Mouse (Mus musculus): Measurements from ENCODE around the gene Fam83e.

Gene Fam83e

DNA sequence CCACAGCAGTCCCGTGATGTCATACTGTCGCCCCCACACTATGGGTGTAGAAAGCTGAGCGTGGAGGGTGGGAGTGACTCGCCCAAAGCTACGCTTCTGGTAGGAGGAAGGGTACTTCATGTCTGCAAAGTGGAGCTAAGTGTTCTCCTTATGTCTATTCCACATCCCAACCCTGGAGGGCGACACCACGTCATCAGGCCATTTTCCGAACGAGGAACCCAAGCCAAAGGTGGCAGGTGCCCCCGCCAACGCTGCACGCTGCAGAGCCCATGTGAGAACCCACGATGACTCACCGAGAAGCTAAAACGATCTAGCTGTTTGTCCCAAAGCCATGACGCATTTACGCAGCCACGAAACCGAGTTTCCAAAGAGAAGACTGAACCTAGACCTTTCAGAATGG, 21.3 kb downstream of the Fam83e start:
- no peak for DNase-seq

DNA sequence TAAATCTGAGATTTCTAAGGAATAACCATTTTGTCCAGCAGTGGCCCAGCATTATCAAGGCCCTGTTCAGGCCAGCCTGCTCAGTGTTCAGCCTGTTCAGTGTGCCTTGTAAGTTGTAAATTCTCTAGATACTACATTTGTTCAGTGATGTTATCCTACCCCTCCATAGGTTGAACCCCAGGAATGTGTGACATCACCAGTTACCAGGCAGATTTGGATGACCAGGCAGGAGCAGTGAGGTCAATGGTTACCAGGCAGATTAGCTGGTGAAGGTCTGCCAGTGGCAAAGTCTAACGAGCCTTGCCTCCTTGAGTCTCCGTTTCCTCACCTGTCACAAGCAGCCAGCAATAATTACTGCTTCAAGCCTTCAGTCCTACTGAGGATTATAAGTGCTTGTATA, 23.4 kb downstream of the Fam83e start:
- DNase-seq = peak; percentile 88

DNA sequence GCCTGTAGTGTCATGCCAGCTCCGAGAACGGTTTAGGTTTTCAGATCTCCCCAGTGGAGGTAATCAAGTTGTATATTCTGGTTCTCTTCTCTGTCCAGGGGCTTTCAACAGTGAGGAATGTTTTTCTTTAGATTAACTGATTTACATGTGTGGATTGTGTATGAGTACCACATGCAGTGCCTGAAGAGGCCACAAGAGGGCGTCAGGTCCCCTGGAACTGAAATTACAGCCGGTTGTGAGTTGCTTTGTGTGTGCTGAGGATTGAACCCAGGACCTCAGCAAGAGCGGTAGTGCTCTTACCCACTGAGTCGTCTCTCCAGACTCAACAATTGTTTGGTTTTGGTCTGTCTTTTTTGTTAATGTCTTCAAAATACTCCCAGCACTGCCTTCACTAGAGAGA, 25.5 kb downstream of the Fam83e start:
- DNase-seq = no peak

DNA sequence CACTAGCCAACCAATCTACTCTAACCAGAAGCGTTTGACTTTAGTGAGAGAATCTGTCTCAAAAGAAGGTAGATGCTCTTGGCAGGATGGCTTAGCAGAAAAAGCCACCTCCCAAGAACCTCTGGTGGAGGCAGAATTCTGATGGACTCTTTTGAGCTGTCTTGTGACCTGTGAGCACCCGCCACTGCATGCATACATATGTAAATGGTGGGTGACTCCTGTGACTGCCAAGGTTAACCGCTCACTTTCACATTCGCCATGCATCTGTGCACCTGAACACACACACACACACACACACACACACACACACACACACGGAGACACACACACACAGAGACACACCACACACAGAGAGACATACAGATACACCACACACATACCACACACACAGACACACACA, 26.4 kb downstream of the Fam83e start:
- no peak for DNase-seq

DNA sequence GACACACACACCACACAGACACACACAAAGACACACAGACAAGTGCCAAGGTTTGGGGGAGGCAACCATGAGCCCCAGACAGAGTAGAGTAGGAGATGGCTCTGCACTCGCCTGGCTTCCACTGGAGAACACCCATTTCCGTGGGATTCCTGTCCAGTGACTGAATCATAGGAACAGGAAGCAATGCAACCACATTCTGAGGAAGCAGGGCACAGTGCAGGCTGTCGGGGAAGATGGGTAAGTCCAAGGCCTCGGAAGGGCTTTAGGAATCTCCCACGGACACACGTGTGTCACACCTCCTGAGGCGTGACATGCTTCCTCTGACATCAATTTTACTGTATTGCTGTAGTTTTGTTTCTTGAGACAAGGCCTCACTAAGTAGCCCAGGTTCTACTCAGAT, 27.1 kb downstream of the Fam83e start:
- peak; percentile 33 for DNase-seq

DNA sequence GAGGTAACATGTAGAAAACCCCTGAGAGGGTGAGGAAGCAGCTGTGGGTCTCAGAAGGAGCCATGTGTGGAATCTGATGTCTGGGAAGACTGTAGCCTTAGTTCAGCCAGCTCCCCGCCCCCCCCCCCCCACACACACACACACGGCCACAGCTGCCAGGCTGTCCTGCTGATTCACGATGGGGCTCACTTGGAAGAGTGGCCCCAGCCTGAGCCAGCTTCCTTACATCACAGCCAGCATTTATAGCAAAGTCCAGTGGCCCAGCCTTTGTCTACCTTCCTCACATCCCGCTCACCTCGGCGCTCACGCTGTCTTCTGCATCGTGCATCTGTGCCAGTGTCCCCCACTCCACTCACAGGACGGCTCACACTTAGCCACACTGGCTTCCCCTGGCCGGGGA, 28.4 kb downstream of the Fam83e start:
- no peak for DNase-seq

DNA sequence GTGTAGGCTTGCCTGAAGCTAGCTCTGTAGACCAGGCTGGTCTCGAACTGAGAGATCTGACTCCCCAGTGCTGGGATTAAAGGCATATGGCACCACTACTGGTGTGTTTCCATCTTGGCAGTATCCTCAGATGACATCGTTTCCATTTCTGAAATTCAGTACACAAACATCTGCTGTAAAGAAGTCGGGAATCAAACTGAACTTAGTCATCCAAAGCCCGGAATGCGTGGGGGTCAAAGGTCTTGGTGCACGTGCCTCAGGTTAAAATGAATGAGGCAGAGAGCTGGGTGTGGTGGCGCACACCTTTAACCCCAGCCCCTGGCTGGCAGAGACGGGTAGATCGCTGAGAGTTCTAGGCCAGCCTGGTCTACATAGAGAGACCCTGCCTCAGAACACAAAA, 29.1 kb downstream of the Fam83e start:
- peak; percentile 44 for DNase-seq

DNA sequence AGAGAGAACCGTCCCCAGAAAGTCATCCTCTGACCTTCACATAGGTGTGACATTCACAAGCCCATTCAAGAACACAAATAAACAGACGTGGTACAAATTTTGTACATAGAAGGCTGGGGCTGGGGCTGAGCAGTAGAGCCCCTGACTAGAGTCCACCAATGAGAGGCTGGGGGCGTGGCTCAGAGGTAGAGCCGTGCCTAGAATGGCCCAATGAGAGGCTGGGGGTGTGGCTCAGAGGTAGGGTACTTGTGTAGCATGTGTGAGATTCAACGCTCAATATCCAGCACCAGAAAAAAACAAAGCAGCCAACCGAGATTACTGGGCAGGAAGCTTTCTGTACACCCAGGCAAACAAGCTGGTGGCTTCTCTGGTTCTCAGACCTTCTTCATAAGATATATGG, 34.7 kb downstream of the Fam83e start:
- no peak for DNase-seq

DNA sequence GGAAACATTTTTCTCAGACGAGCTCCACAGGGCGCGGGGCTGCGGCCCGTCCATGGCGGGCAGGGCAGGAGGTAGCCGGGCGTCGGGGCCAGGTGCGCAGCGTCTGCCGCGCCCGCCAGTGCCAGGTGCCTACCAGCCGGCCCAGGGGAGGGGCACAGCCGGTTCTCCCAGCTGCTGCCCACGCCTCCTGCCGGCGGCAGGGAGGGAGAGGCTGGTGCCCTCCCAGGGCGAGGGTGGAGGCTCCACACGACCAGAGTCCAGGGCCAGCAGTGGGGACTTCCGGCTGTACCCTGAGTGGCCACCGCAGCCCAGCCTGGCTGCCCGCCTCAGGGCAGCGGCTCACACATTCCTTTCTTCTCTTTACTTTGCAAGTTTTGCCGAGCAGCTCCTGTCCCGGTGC, 38.4 kb downstream of the Fam83e start:
- peak; percentile 87 for DNase-seq

DNA sequence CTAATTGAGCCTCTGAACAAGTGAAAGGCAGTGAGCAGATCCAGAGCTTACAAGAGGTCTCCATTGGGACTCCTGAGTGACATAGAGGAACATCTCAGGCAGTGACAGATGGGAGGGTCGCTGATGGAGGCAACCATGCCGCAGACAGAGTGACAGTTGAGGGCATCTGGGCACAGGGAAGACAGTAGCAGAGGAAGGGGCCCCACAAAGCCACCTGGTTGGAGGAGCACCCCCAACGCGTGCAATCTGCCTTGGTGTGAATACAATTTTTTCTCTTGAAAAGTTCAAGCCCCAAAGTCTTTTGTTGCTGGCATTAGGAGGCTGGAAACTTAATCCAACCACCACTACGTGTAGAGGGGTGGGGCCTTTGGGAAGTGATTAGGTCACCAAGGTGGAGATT, 39.1 kb downstream of the Fam83e start:
- DNase-seq = no peak

DNA sequence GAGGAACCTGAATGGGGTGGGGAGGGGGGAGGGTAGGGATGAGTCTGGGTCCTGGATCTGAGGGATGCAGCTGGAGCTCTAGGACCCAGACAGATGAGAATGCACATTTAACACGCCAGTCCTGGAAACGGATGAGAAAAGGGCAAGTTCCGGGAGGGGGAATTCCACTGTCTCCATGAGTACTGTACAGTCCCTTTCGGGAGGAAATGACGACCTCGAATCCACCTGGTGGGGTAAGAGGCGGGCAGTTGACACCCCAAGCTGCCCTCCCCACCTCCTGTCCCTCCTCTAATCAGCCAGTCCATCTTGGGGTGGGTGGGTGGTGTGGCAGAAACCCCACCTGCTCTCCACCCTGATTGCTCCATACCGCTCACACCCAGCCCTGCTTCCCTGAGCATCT, 45.0 kb downstream of the Fam83e start:
- DNase-seq = no peak

DNA sequence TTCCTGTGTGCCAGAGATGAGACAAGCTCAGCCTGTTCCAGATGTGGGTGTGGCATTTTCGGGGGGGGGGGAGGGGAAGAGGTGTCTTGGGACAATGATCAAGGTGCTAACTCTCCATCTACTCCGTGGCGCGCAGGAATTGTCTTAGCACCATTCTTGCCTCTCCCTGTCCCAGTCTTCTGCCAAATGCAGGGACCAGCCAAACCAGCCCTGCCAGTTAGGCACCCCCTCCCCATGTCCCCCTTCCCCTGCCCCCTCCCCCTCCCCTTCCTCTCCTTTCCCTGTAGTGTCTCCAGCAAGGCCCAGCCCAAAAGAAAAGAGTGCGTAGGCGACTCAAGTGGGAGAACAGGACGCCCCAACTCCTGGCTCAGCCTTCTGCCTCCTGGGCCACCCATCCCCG, 45.8 kb downstream of the Fam83e start:
- no peak for DNase-seq

DNA sequence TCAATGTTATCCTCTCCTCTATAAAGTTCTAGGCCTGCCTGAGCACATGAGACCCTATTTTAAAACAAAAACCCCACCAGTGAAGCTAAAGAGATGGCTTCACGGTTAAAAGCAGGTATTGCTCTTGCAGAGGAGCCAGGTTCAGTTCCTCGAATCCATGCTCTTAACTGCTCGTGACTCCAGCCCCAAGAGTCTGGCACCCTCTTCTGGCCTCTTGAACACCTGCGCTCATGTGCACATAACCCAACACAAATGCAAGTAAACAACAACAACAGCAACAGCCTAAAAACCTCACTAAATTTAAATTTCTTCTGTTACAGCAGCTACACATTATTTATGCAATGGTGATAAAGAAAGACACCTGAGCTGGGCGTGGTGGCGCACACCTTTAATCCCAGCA, 46.5 kb downstream of the Fam83e start:
- no peak for DNase-seq

DNA sequence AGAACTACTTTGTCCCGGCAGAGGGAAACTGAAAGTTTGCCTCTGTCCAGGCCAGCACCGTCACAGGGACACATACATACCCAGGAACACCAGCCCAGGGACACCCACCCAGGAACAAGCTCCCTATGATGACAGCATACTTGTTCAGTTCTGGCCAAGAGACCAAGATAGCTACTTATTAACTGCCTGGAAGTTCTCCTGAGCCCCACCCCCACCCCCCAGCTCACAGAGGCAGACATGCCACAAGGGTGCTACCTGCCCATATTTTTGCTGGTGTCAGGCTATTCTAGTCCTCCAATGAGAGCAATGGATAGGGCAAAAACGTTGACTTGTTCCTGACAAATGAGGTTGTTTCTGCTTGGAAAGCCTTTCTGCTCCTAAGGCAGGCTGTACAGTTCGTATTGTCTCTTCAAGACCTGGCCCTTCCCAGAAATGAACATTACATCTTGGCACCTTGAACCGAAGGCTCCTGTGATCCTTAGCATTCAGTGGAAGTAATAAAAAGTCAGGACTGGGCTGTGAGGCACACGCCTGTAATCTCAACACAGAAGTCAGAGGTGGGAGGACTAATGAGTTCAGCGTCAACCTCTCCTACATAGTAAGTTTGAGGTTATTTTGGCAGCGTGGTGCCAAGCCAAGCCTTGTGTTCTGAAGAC, 49.5 kb downstream of the Fam83e start:
- peak; percentile 33 for DNase-seq

DNA sequence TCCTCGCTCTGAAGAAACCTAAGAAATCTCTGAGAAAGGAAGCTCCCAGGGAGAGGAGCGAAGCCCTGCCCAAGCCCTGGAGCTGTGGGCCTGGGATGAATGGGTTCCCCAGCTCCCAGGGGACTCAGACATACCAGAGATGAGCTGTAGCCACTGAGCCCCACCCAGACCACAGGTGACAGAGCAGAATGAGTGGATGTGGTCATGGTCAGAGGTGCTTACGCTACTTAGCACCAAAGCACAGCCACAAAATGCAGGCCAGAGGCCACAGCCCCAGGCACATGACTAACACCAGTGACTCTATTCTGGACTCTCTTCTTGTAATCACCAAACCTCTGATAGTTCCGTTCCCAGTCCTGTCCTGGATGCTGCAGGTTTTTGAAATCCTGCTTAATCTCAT, 50.1 kb downstream of the Fam83e start:
- DNase-seq = no peak

DNA sequence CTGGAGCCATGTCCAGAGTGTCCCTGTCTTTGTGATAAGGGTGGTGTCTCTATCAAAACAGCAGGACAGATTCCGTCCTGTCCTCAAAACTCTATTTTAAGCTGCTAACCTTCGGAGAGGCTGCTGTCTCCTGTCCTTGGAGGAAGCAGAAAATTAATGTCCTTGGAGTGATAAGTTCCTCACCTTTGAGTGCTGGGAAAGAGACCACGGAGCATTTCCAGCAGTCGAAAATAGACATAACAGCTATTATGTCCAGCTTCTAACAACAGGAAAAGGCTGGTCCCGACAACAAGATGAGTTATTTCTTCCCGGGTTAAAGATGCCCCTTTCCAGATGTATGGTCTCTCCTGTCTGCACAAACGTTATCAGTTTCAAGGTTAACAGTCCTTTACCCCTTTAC, 54.2 kb downstream of the Fam83e start:
- no peak for DNase-seq
